Comparison of ENCODE assay signal across 13 mouse cellular contexts in the genomic region with DNA sequence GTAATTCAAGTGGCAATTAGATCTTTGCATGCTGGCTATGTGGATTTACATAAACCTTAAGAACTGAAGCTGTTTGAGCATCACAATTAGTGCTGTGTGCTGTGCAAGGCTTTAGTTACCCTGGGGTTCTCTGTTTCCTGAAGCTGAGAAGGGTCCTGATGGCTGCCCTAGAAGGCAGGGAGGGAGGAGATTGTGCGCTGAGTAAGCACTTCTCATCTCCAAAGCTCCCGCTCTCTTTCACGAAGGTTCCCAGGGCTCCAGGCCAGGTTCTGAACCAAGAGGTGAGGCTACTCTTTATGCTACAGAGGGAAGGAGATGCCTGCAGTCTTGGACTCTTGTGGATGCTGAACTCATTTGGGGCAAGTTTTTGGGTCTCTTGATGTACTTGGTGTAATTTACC.
DNase-seq lines count a peak whose midpoint lies in the region; ATAC-seq and TF ChIP-seq lines count a peak whose summit lies in the region.
"Had no signal": no experiment of that assay in that cellular context is flagged by ENCODE, and none has a peak within 500 bp of the region (broad histone marks: within the 10 kb centered on the region; RNA-seq: fewer than 3 reads in every experiment).

No protein-coding gene starts in this region.

- 68% methylated on average over 3 of the region's 3 CpGs for WGBS in hindbrain, embryonic 16.5 days
- WGBS in hindbrain, embryonic 11.5 days, result 59% methylated on average over 3 of the region's 3 CpGs
- 63% methylated on average over 3 of the region's 3 CpGs for WGBS in limb, embryonic 10.5 days

- no peaks in the 10 kb centered on the region for H3K27me3 ChIP-seq in hindbrain, embryonic 16.5 days (replicated peaks; ENCODE audit: control insufficient read depth, insufficient read depth, low read length)
- H3K27me3 ChIP-seq in hindbrain, embryonic 11.5 days (ENCODE audit: control insufficient read depth, insufficient read depth, low read length), result no peaks in the 10 kb centered on the region
- peaks cover 51% of the 10 kb centered on the region for H3K27me3 ChIP-seq in limb, embryonic 10.5 days (ENCODE audit: low read depth, poor library complexity, severe bottlenecking)
- H3K27me3 ChIP-seq: intestine, embryonic 15.5 days; stomach, embryonic 15.5 days had no signal

- H3K9ac ChIP-seq in hindbrain, embryonic 16.5 days (ENCODE audit: low read depth, low read length), result no peak overlapping the region
- H3K9ac ChIP-seq in hindbrain, embryonic 11.5 days (ENCODE audit: low read depth, low read length), result no peak overlapping the region
- no peak overlapping the region for H3K9ac ChIP-seq in ES-E14 (ENCODE audit: insufficient read depth, low read depth, low read length, poor library complexity, severe bottlenecking)
- H3K9ac ChIP-seq: intestine, embryonic 15.5 days; liver, embryonic 15.5 days; lung, embryonic 15.5 days; stomach, embryonic 15.5 days had no signal

- ATAC-seq in hindbrain, embryonic 16.5 days, result peak; percentile 37; the same call in 1 of the 2 replicates
- no peak for ATAC-seq in hindbrain, embryonic 11.5 days (ENCODE audit: low FRiP score)
- ATAC-seq in erythroblast, adult 5-6 weeks (replicated peaks; ENCODE audit: low FRiP score, poor library complexity, severe bottlenecking), result no peak

- DNase-seq in hindbrain, embryonic 11.5 days (ENCODE audit: low spot score), result no peak
- DNase-seq in ES-E14 (ENCODE audit: low read depth, low spot score) (no peak), R1 (ENCODE audit: low read depth, low spot score) (peak; percentile 24)
- DNase-seq in limb, embryonic 10.5 days (ENCODE audit: low spot score), result no peak
- no peak for DNase-seq in layer of hippocampus, postnatal 14 days (ENCODE audit: low spot score in 2 of 2)

- H3K27ac ChIP-seq in hindbrain, embryonic 16.5 days (ENCODE audit: low read depth, low read length), result no peak overlapping the region
- H3K27ac ChIP-seq in hindbrain, embryonic 11.5 days (ENCODE audit: low read depth, low read length), result no peak overlapping the region
- no peak overlapping the region for H3K27ac ChIP-seq in ES-E14 (ENCODE audit: insufficient read depth, low read depth, low read length, poor library complexity, severe bottlenecking)
- H3K27ac ChIP-seq in limb, embryonic 10.5 days, result peak overlapping the region; percentile 44
- H3K27ac ChIP-seq: gastrocnemius, adult 2 months; intestine, embryonic 15.5 days; liver, embryonic 15.5 days; lung, embryonic 15.5 days; macrophage; stomach, embryonic 15.5 days had no signal

- no peaks in the 10 kb centered on the region for H3K9me3 ChIP-seq in hindbrain, embryonic 16.5 days (ENCODE audit: control insufficient read depth, low read length)
- no peaks in the 10 kb centered on the region for H3K9me3 ChIP-seq in hindbrain, embryonic 11.5 days (ENCODE audit: control insufficient read depth, low read length)
- no peaks in the 10 kb centered on the region for H3K9me3 ChIP-seq in ES-E14 (ENCODE audit: control insufficient read depth, insufficient read depth, low read depth, low read length)
- H3K9me3 ChIP-seq in limb, embryonic 10.5 days (replicated peaks), result no peaks in the 10 kb centered on the region
- H3K9me3 ChIP-seq: intestine, embryonic 15.5 days; liver, embryonic 15.5 days; lung, embryonic 15.5 days; stomach, embryonic 15.5 days had no signal

- in situ Hi-C loops in ES-E14 (cut with MboI; ENCODE audit: low sequenced_read_pairs in 2 of 2, unreplicated experiment in 2 of 2), result loop anchor here in 1 of 2 experiments (5.0 kb wide), 1 partner anchor 108 kb away; no protein-coding TSS in a partner anchor

- H3K4me3 ChIP-seq in hindbrain, embryonic 16.5 days (ENCODE audit: low read length), result no peak overlapping the region
- no peak overlapping the region for H3K4me3 ChIP-seq in hindbrain, embryonic 11.5 days (ENCODE audit: low read depth, low read length)
- H3K4me3 ChIP-seq in ES-E14 (ENCODE audit: insufficient read depth in 1 of 2, low read depth in 1 of 2, low read length in 2 of 2, poor library complexity in 1 of 2, severe bottlenecking in 1 of 2), result no peak overlapping the region
- H3K4me3 ChIP-seq in limb, embryonic 10.5 days, result no peak overlapping the region
- H3K4me3 ChIP-seq: gastrocnemius, adult 2 months; intestine, embryonic 15.5 days; liver, embryonic 15.5 days; lung, embryonic 15.5 days; stomach, embryonic 15.5 days had no signal

- H3K4me2 ChIP-seq in hindbrain, embryonic 16.5 days (ENCODE audit: low read length), result no peak overlapping the region
- H3K4me2 ChIP-seq in hindbrain, embryonic 11.5 days (replicated peaks; ENCODE audit: low read depth, low read length), result no peak overlapping the region
- H3K4me2 ChIP-seq: liver, embryonic 15.5 days; lung, embryonic 15.5 days; stomach, embryonic 15.5 days had no signal

- no peaks in the 10 kb centered on the region for H3K36me3 ChIP-seq in hindbrain, embryonic 16.5 days (ENCODE audit: control insufficient read depth, insufficient read depth, low read length)
- H3K36me3 ChIP-seq in hindbrain, embryonic 11.5 days (ENCODE audit: control insufficient read depth, insufficient read depth, low read length), result no peaks in the 10 kb centered on the region
- H3K36me3 ChIP-seq in ES-E14 (ENCODE audit: control insufficient read depth, insufficient read depth, low read length, poor library complexity, severe bottlenecking), result no peaks in the 10 kb centered on the region
- no peaks in the 10 kb centered on the region for H3K36me3 ChIP-seq in limb, embryonic 10.5 days
- H3K36me3 ChIP-seq: intestine, embryonic 15.5 days; liver, embryonic 15.5 days; lung, embryonic 15.5 days; stomach, embryonic 15.5 days had no signal

- H3K4me1 ChIP-seq in hindbrain, embryonic 16.5 days (ENCODE audit: control insufficient read depth, insufficient read depth, low read depth, low read length), result no peaks in the 10 kb centered on the region
- H3K4me1 ChIP-seq in hindbrain, embryonic 11.5 days (replicated peaks; ENCODE audit: control insufficient read depth, insufficient read depth, low read length), result no peaks in the 10 kb centered on the region
- H3K4me1 ChIP-seq in ES-E14 (ENCODE audit: control insufficient read depth in 2 of 2, insufficient read depth in 2 of 2, low read length in 2 of 2, poor library complexity in 1 of 2), result no peaks in the 10 kb centered on the region
- H3K4me1 ChIP-seq in limb, embryonic 10.5 days, result peaks cover 50% of the 10 kb centered on the region
- H3K4me1 ChIP-seq: intestine, embryonic 15.5 days; liver, embryonic 15.5 days; lung, embryonic 15.5 days; stomach, embryonic 15.5 days had no signal

TF ChIP-seq in ES-E14, 5 proteins besides CTCF, POLR2A, EP300 and RAD21:
- TF ChIP-seq HCFC1 (IDR thresholded peaks at IDR 0.05; ENCODE audit: borderline replicate concordance, insufficient read depth, low read length), result no peak
- no peak for TF ChIP-seq CHD2 (IDR thresholded peaks at IDR 0.05; ENCODE audit: low read depth, low read length)
- TF ChIP-seq ZC3H11A (IDR thresholded peaks at IDR 0.05; ENCODE audit: borderline replicate concordance, low read depth, low read length), result no peak
- TF ChIP-seq MAFK (IDR thresholded peaks at IDR 0.05; ENCODE audit: insufficient read depth, low read depth, low read length), result peak; percentile 57
- TF ChIP-seq ZNF384 (IDR thresholded peaks at IDR 0.05; ENCODE audit: low read depth, low read length), result no peak
